Mouse (Mus musculus): ENCODE results near the gene Nwd1.

Gene Nwd1

GRCm38 (mm10) chr8:72712569-72712968, 66.1 kb downstream of the Nwd1 start:
- no peak for DNase-seq

GRCm38 (mm10) chr8:72716594-72716993, 70.1 kb downstream of the Nwd1 start:
- no peak for DNase-seq

GRCm38 (mm10) chr8:72720541-72720940, 74.0 kb downstream of the Nwd1 start:
- DNase-seq = no peak

- peak; percentile 95 to 98 for DNase-seq
Observed at GRCm38 (mm10) chr8:72722769-72723650, 76.5 kb downstream of the Nwd1 start, which contains the start of gene Sin3b. Gene Sin3b (plus strand): TSS chr8:72723285.

- peak in 1 of 2 experiments; percentile 51 for DNase-seq
Observed at GRCm38 (mm10) chr8:72723651-72724001, 77.1 kb downstream of the Nwd1 start.

- no peak for DNase-seq
Observed at GRCm38 (mm10) chr8:72728636-72729035, 82.1 kb downstream of the Nwd1 start.

- no peak for DNase-seq
Observed at GRCm38 (mm10) chr8:72735001-72735400, 88.5 kb downstream of the Nwd1 start.

- DNase-seq = no peak
Observed at GRCm38 (mm10) chr8:72736868-72737267, 90.4 kb downstream of the Nwd1 start.

- DNase-seq = peak; percentile 35 to 77
Observed at GRCm38 (mm10) chr8:72746061-72746460, 99.5 kb downstream of the Nwd1 start.

- no peak for DNase-seq
Observed at GRCm38 (mm10) chr8:72749846-72750245, 103.3 kb downstream of the Nwd1 start.

- no peak for DNase-seq
Observed at GRCm38 (mm10) chr8:72750266-72750665, 103.8 kb downstream of the Nwd1 start.

GRCm38 (mm10) chr8:72751126-72751525, 104.6 kb downstream of the Nwd1 start:
- no peak for DNase-seq

GRCm38 (mm10) chr8:72752289-72752688, 105.8 kb downstream of the Nwd1 start:
- no peak for DNase-seq

GRCm38 (mm10) chr8:72753165-72753564, 106.7 kb downstream of the Nwd1 start:
- no peak for DNase-seq

GRCm38 (mm10) chr8:72753781-72754180, 107.3 kb downstream of the Nwd1 start:
- no peak for DNase-seq

- no peak for DNase-seq
Observed at GRCm38 (mm10) chr8:72756031-72756430, 109.5 kb downstream of the Nwd1 start.

GRCm38 (mm10) chr8:72756771-72757390, 110.4 kb downstream of the Nwd1 start:
- no peak for DNase-seq

GRCm38 (mm10) chr8:72757426-72758195, 111.1 kb downstream of the Nwd1 start:
- DNase-seq = no peak

GRCm38 (mm10) chr8:72758310-72758709, 111.8 kb downstream of the Nwd1 start:
- DNase-seq = no peak

GRCm38 (mm10) chr8:72760216-72760615, 113.7 kb downstream of the Nwd1 start:
- no peak for DNase-seq

- peak; percentile 30 to 46 for DNase-seq
Observed at GRCm38 (mm10) chr8:72761322-72762051, 115.0 kb downstream of the Nwd1 start, which contains the start of gene F2rl3. Gene F2rl3 (plus strand): TSS chr8:72761880.

GRCm38 (mm10) chr8:72762306-72762705, 115.8 kb downstream of the Nwd1 start:
- DNase-seq = no peak

GRCm38 (mm10) chr8:72765696-72766095, 119.2 kb downstream of the Nwd1 start:
- no peak for DNase-seq
